Mouse (Mus musculus): ENCODE results near the gene Tymp. TPM values are rescaled to one million over a fixed set of nuclear protein-coding genes. Genes with fewer than 3 reads are reported as not detected.

Gene Tymp
- polyA plus RNA-seq, 1 experiment from 2014 or later, result 2.1 TPM

- Histone ChIP-seq H3K4me3 (ENCODE audit: low read depth, low read length) (no peak overlapping the region), H3K36me3 (ENCODE audit: insufficient read depth, low read length) (no peaks in the 10 kb centered on the region), H3K4me2 (replicated peaks; ENCODE audit: low read depth, low read length) (no peak overlapping the region), H3K27me3 (replicated peaks; ENCODE audit: insufficient read depth, low read length) (0 out of 2 replicates have a peak, but pooled peaks cover 2% of the 10 kb centered on the region), H3K9ac (replicated peaks; ENCODE audit: low read depth) (no peak overlapping the region), H3K27ac (ENCODE audit: low read length) (no peak overlapping the region), H3K9me3 (ENCODE audit: low read length) (no peaks in the 10 kb centered on the region), H3K4me1 (ENCODE audit: insufficient read depth, low read depth, low read length) (no peaks in the 10 kb centered on the region)
- TF ChIP-seq EP300 (IDR thresholded peaks at IDR 0.05), result no peak
- TF ChIP-seq CTCF (IDR thresholded peaks at IDR 0.05), result no peak
- WGBS, result 45% methylated on average over 12 of the region's 12 CpGs
- ATAC-seq (no peak), DNase-seq (ENCODE audit: low spot score) (no peak)
Measured at GRCm38 (mm10) chr15:89387127-89387526, 10.3 kb upstream of the Tymp start.

GRCm38 (mm10) chr15:89384617-89385016 lies 7.8 kb upstream of the Tymp start, which contains the start of gene Klhdc7b:
Gene Klhdc7b (plus strand): TSS chr15:89384917.
- Histone ChIP-seq H3K4me2 (replicated peaks; ENCODE audit: low read depth, low read length) (no peak within 1 kb of the TSS), H3K36me3 (ENCODE audit: insufficient read depth, low read length) (no peaks in the 10 kb centered on the region), H3K4me1 (ENCODE audit: insufficient read depth, low read depth, low read length) (no peaks in the 10 kb centered on the region), H3K27me3 (replicated peaks; ENCODE audit: insufficient read depth, low read length) (peaks cover 2% of the 10 kb centered on the region; the same call in 1 of the 2 replicates), H3K9me3 (ENCODE audit: low read length) (no peaks in the 10 kb centered on the region), H3K9ac (replicated peaks; ENCODE audit: low read depth) (no peak within 1 kb of the TSS), H3K27ac (ENCODE audit: low read length) (no peak within 1 kb of the TSS), H3K4me3 (ENCODE audit: low read depth, low read length) (no peak within 1 kb of the TSS)
- DNase-seq (ENCODE audit: low spot score) (no peak), ATAC-seq (no peak)
- TF ChIP-seq CTCF (IDR thresholded peaks at IDR 0.05), result no peak
- TF ChIP-seq EP300 (IDR thresholded peaks at IDR 0.05), result no peak
- WGBS, result 75% methylated on average over 7 of the region's 7 CpGs

- Histone ChIP-seq H3K27me3 (replicated peaks; ENCODE audit: insufficient read depth, low read length) (peaks cover 34% of the 10 kb centered on the region), H3K9me3 (ENCODE audit: low read length) (no peaks in the 10 kb centered on the region), H3K4me3 (ENCODE audit: low read depth, low read length) (no peak overlapping the region; the same call in 1 of the 2 replicates), H3K36me3 (ENCODE audit: insufficient read depth, low read length) (no peaks in the 10 kb centered on the region), H3K9ac (replicated peaks; ENCODE audit: low read depth) (no peak overlapping the region), H3K4me2 (replicated peaks; ENCODE audit: low read depth, low read length) (peak overlapping the region; percentile 55), H3K4me1 (ENCODE audit: insufficient read depth, low read depth, low read length) (no peaks in the 10 kb centered on the region; the same call in 1 of the 2 replicates), H3K27ac (ENCODE audit: low read length) (no peak overlapping the region)
- no peak for TF ChIP-seq EP300 (IDR thresholded peaks at IDR 0.05)
- TF ChIP-seq CTCF (IDR thresholded peaks at IDR 0.05), result no peak
- DNase-seq (ENCODE audit: low spot score) (peak; percentile 15), ATAC-seq (peak; percentile 11; the same call in 1 of the 2 replicates)
- WGBS, result 10% methylated on average over 10 of the region's 10 CpGs
Measured at GRCm38 (mm10) chr15:89379429-89379828, 2.6 kb upstream of the Tymp start.

- Histone ChIP-seq H3K4me1 (ENCODE audit: insufficient read depth, low read depth, low read length) (peaks cover 2% of the 10 kb centered on the region), H3K27me3 (replicated peaks; ENCODE audit: insufficient read depth, low read length) (peaks cover 34% of the 10 kb centered on the region), H3K4me3 (ENCODE audit: low read depth, low read length) (peak within 1 kb of the TSS; percentile 34), H3K9ac (replicated peaks; ENCODE audit: low read depth) (no peak within 1 kb of the TSS; the same call in 1 of the 2 replicates), H3K9me3 (ENCODE audit: low read length) (no peaks in the 10 kb centered on the region), H3K36me3 (ENCODE audit: insufficient read depth, low read length) (no peaks in the 10 kb centered on the region), H3K27ac (ENCODE audit: low read length) (no peak within 1 kb of the TSS), H3K4me2 (replicated peaks; ENCODE audit: low read depth, low read length) (peak within 1 kb of the TSS; percentile 55)
- ATAC-seq (peak; percentile 63), DNase-seq (ENCODE audit: low spot score) (peak; percentile 26)
- under 1% methylated on average over 33 of the region's 33 CpGs for WGBS
- TF ChIP-seq CTCF (IDR thresholded peaks at IDR 0.05) (no peak), EP300 (IDR thresholded peaks at IDR 0.05) (no peak)
Measured at GRCm38 (mm10) chr15:89378831-89379401, 2.1 kb upstream of the Tymp start, which contains the start of gene Odf3b. Gene Odf3b (minus strand): TSS chr15:89379282.

- no peaks in the 10 kb centered on the region for H3K9me3 ChIP-seq (ENCODE audit: low read length)
- TF ChIP-seq CTCF (IDR thresholded peaks at IDR 0.05), result no peak
- no peak for TF ChIP-seq EP300 (IDR thresholded peaks at IDR 0.05)
- H3K4me3 ChIP-seq (ENCODE audit: low read depth, low read length), result peak overlapping the region; percentile 34
- no peak overlapping the region for H3K27ac ChIP-seq (ENCODE audit: low read length)
- H3K4me2 ChIP-seq (replicated peaks; ENCODE audit: low read depth, low read length), result peak overlapping the region; percentile 55
- H3K4me1 ChIP-seq (ENCODE audit: insufficient read depth, low read depth, low read length), result peaks cover 4% of the 10 kb centered on the region
- no peak overlapping the region for H3K9ac ChIP-seq (replicated peaks; ENCODE audit: low read depth)
- ATAC-seq (no peak), DNase-seq (ENCODE audit: low spot score) (no peak)
- H3K36me3 ChIP-seq (ENCODE audit: insufficient read depth, low read length), result no peaks in the 10 kb centered on the region
- peaks cover 34% of the 10 kb centered on the region for H3K27me3 ChIP-seq (replicated peaks; ENCODE audit: insufficient read depth, low read length)
- WGBS, result 14% methylated on average over 46 of the region's 46 CpGs
Measured at GRCm38 (mm10) chr15:89377938-89378828, 1.3 kb upstream of the Tymp start.

GRCm38 (mm10) chr15:89377362-89377761 lies 523 bp upstream of the Tymp start:
- Histone ChIP-seq H3K27me3 (replicated peaks; ENCODE audit: insufficient read depth, low read length) (peaks cover 32% of the 10 kb centered on the region), H3K27ac (ENCODE audit: low read length) (no peak overlapping the region), H3K9me3 (ENCODE audit: low read length) (no peaks in the 10 kb centered on the region), H3K4me3 (ENCODE audit: low read depth, low read length) (no peak overlapping the region), H3K36me3 (ENCODE audit: insufficient read depth, low read length) (0 out of 2 replicates have a peak, but pooled peaks cover under 1% of the 10 kb centered on the region), H3K4me1 (ENCODE audit: insufficient read depth, low read depth, low read length) (peaks cover 8% of the 10 kb centered on the region), H3K4me2 (replicated peaks; ENCODE audit: low read depth, low read length) (no peak overlapping the region), H3K9ac (replicated peaks; ENCODE audit: low read depth) (no peak overlapping the region)
- DNase-seq (ENCODE audit: low spot score) (no peak), ATAC-seq (no peak)
- 4% methylated on average over 18 of the region's 18 CpGs for WGBS
- no peak for TF ChIP-seq CTCF (IDR thresholded peaks at IDR 0.05)
- TF ChIP-seq EP300 (IDR thresholded peaks at IDR 0.05), result no peak
